Mouse (Mus musculus) MEL (cell line): ENCODE results near the gene Arhgef3. TPM values are rescaled to one million over a fixed set of nuclear protein-coding genes. Genes with fewer than 3 reads are reported as not detected.

Experiments used
- DNase-seq: peaks from one replicate; pipeline ENCODE4 v3.0.0; 2011; ENCODE audit warnings: low read depth, low spot score
- H3K27ac ChIP-seq: 2 replicates; pipeline ENCODE4 v1.5.1; 2012; ENCODE audit warnings: low read depth, mild to moderate bottlenecking, control low read depth, low read length, moderate library complexity; ENCODE audit not compliant: control insufficient read depth
- H3K27me3 ChIP-seq, 2 experiments: fragments of 150-350 bp in 1 of 2; sonication (generic) in 1 of 2; 2 replicates each; pipeline ENCODE4 v1.6.1; 2012; ENCODE audit warnings: low read length in 2 of 2, mild to moderate bottlenecking in 2 of 2, improper control_type of control experiment in 1 of 2, moderate library complexity in 1 of 2; ENCODE audit not compliant: insufficient read depth in 2 of 2, control insufficient read depth in 1 of 2
- H3K36me3 ChIP-seq, 2 experiments: 2 replicates each; pipeline ENCODE4 v1.6.1; 2012 to 2014; ENCODE audit warnings: low read length in 2 of 2, improper control_type of control experiment in 1 of 2, inconsistent platforms in 1 of 2, mild to moderate bottlenecking in 1 of 2; ENCODE audit not compliant: insufficient read depth in 2 of 2, control insufficient read depth in 1 of 2
- H3K4me1 ChIP-seq, 2 experiments: fragments of 150-350 bp in 1 of 2; sonication (generic) in 1 of 2; 2 replicates each; pipeline ENCODE4 v1.6.1; 2012; ENCODE audit warnings: low read length in 2 of 2, improper control_type of control experiment in 1 of 2, mild to moderate bottlenecking in 1 of 2; ENCODE audit not compliant: insufficient read depth in 2 of 2, control insufficient read depth in 1 of 2
- H3K4me3 ChIP-seq, 2 experiments: fragments of 150-350 bp in 1 of 2; sonication (generic) in 1 of 2; 2 replicates each; pipeline ENCODE4 v1.5.1; 2012; ENCODE audit warnings: low read depth in 2 of 2, low read length in 2 of 2, mild to moderate bottlenecking in 2 of 2, moderate library complexity in 2 of 2, control low read depth in 1 of 2, improper control_type of control experiment in 1 of 2; ENCODE audit not compliant: control insufficient read depth in 1 of 2, insufficient read depth in 1 of 2
- H3K79me2 ChIP-seq: 2 replicates; pipeline ENCODE4 v1.6.1; 2012; ENCODE audit warnings: mild to moderate bottlenecking, low read length, moderate library complexity; ENCODE audit not compliant: control insufficient read depth, poor library complexity, insufficient read depth
- H3K9ac ChIP-seq: 2 replicates; pipeline ENCODE4 v1.6.1; 2012; ENCODE audit warnings: low read depth, mild to moderate bottlenecking, control low read depth, low read length, moderate library complexity; ENCODE audit not compliant: control insufficient read depth, poor library complexity, severe bottlenecking
- H3K9me3 ChIP-seq: fragments of 150-350 bp; sonication (generic); replicated peaks from 2 replicates; pipeline ENCODE4 v1.6.1; 2012; ENCODE audit warnings: mild to moderate bottlenecking, low read length, improper control_type of control experiment, moderate library complexity; ENCODE audit not compliant: insufficient read depth
- BHLHE40 ChIP-seq: IDR thresholded peaks from 2 replicates; pipeline ENCODE4 v1.6.1; 2012; ENCODE audit warnings: low read depth, mild to moderate bottlenecking, inconsistent platforms, low read length, improper control_type of control experiment, borderline replicate concordance
- CHD1 ChIP-seq: IDR thresholded peaks from 2 replicates; pipeline ENCODE4 v1.6.1; 2012; ENCODE audit warnings: low read depth, mild to moderate bottlenecking, inconsistent platforms, low read length, improper control_type of control experiment
- CHD2 ChIP-seq: IDR thresholded peaks from 2 replicates; pipeline ENCODE4 v1.6.1; 2011; ENCODE audit warnings: low read length, improper control_type of control experiment
- E2F4 ChIP-seq: IDR thresholded peaks from 2 replicates; pipeline ENCODE4 v1.6.1; 2011; ENCODE audit warnings: low read depth, low read length, improper control_type of control experiment, borderline replicate concordance
- ELF1 ChIP-seq: IDR thresholded peaks from 2 replicates; pipeline ENCODE4 v1.6.1; 2014; ENCODE audit warnings: low read depth, mild to moderate bottlenecking, inconsistent platforms, low read length, improper control_type of control experiment, moderate library complexity
- GATA1 ChIP-seq: IDR thresholded peaks from 2 replicates; pipeline ENCODE4 v1.6.1; 2011; ENCODE audit warnings: low read depth, low read length, improper control_type of control experiment
- HCFC1 ChIP-seq: IDR thresholded peaks from 2 replicates; pipeline ENCODE4 v1.6.1; 2012; ENCODE audit warnings: low read depth, mild to moderate bottlenecking, inconsistent platforms, low read length, improper control_type of control experiment, moderate library complexity
- KAT2A ChIP-seq: conservative IDR thresholded peaks from 2 replicates; pipeline ENCODE4 v1.6.1; 2012; ENCODE audit warnings: low read depth, low read length, improper control_type of control experiment, inconsistent platforms
- MAFK ChIP-seq: IDR thresholded peaks from 2 replicates; pipeline ENCODE4 v1.6.1; 2011; ENCODE audit warnings: low read depth, mild to moderate bottlenecking, low read length, improper control_type of control experiment, borderline replicate concordance
- MAX ChIP-seq: IDR thresholded peaks from 2 replicates; pipeline ENCODE4 v1.6.1; 2011; ENCODE audit warnings: low read length, improper control_type of control experiment
- MAZ ChIP-seq: IDR thresholded peaks from 2 replicates; pipeline ENCODE4 v1.6.1; 2012; ENCODE audit warnings: low read depth, mild to moderate bottlenecking, inconsistent platforms, low read length, improper control_type of control experiment
- MYB ChIP-seq: IDR thresholded peaks from 2 replicates; pipeline ENCODE4 v1.6.1; 2011; ENCODE audit warnings: mild to moderate bottlenecking, low read depth, low read length, improper control_type of control experiment
- MYC ChIP-seq: IDR thresholded peaks from 2 replicates; pipeline ENCODE4 v1.6.1; 2011; ENCODE audit warnings: low read depth, mild to moderate bottlenecking, low read length, improper control_type of control experiment, moderate library complexity
- NRF1 ChIP-seq: IDR thresholded peaks from 2 replicates; pipeline ENCODE4 v1.6.1; 2014; ENCODE audit warnings: low read depth, mild to moderate bottlenecking, inconsistent platforms, low read length, improper control_type of control experiment, moderate library complexity; ENCODE audit not compliant: poor library complexity, insufficient read depth, severe bottlenecking
- POLR2AphosphoS2 ChIP-seq: IDR thresholded peaks from 2 replicates; pipeline ENCODE4 v1.6.1; 2011; ENCODE audit warnings: low read length, improper control_type of control experiment
- POLR2AphosphoS5 ChIP-seq: IDR thresholded peaks from 2 replicates; pipeline ENCODE4 v1.6.1; 2012; ENCODE audit warnings: low read depth, borderline replicate concordance, mild to moderate bottlenecking, inconsistent platforms, low read length, moderate library complexity, mixed read lengths
- RCOR1 ChIP-seq: IDR thresholded peaks from 2 replicates; pipeline ENCODE4 v1.6.1; 2012; ENCODE audit warnings: low read depth, mild to moderate bottlenecking, inconsistent platforms, low read length, improper control_type of control experiment
- SMC3 ChIP-seq: IDR thresholded peaks from 2 replicates; pipeline ENCODE4 v1.6.1; 2011; ENCODE audit warnings: low read depth, low read length, improper control_type of control experiment
- TAL1 ChIP-seq: IDR thresholded peaks from 2 replicates; pipeline ENCODE4 v1.6.1; 2012; ENCODE audit warnings: mild to moderate bottlenecking, inconsistent platforms, low read length, moderate library complexity, mixed read lengths
- TCF12 ChIP-seq: IDR thresholded peaks from 2 replicates; pipeline ENCODE4 v1.6.1; 2014; ENCODE audit warnings: low read depth, mild to moderate bottlenecking, inconsistent platforms, low read length, improper control_type of control experiment, moderate library complexity
- UBTF ChIP-seq: IDR thresholded peaks from 2 replicates; pipeline ENCODE4 v1.6.1; 2012; ENCODE audit warnings: low read depth, mild to moderate bottlenecking, inconsistent platforms, low read length, improper control_type of control experiment, moderate library complexity, borderline replicate concordance; ENCODE audit not compliant: insufficient read depth
- USF1 ChIP-seq: IDR thresholded peaks from 2 replicates; pipeline ENCODE4 v1.6.1; 2014; ENCODE audit warnings: low read depth, mild to moderate bottlenecking, inconsistent platforms, low read length, improper control_type of control experiment, moderate library complexity
- USF2 ChIP-seq, 2 experiments: IDR thresholded peaks; 2 replicates each; pipeline ENCODE4 v1.6.1; 2011 to 2012; ENCODE audit warnings: improper control_type of control experiment in 2 of 2, low read length in 2 of 2, borderline replicate concordance in 1 of 2, inconsistent platforms in 1 of 2, low read depth in 1 of 2, mild to moderate bottlenecking in 1 of 2; ENCODE audit not compliant: insufficient read depth in 1 of 2
- ZC3H11A ChIP-seq: IDR thresholded peaks from 2 replicates; pipeline ENCODE4 v1.6.1; 2012; ENCODE audit warnings: low read depth, mild to moderate bottlenecking, inconsistent platforms, low read length, improper control_type of control experiment
- ZKSCAN1 ChIP-seq: IDR thresholded peaks from 2 replicates; pipeline ENCODE4 v1.6.1; 2012; ENCODE audit warnings: low read depth, mild to moderate bottlenecking, inconsistent platforms, low read length, improper control_type of control experiment, moderate library complexity
- ZMIZ1 ChIP-seq: IDR thresholded peaks from 2 replicates; pipeline ENCODE4 v1.6.1; 2012; ENCODE audit warnings: low read depth, mild to moderate bottlenecking, inconsistent platforms, low read length, improper control_type of control experiment, moderate library complexity
- ZNF384 ChIP-seq: IDR thresholded peaks from 2 replicates; pipeline ENCODE4 v1.6.1; 2012; ENCODE audit warnings: low read depth, mild to moderate bottlenecking, inconsistent platforms, low read length, improper control_type of control experiment
- polyA plus RNA-seq, 2 experiments: library from polyadenylated mRNA; stranded (reverse) in 1 of 2; unstranded in 1 of 2; fragments of >175 nt in 1 of 2; fragments of >200 nt in 1 of 2; gene quantifications; 2 replicates each; pipeline versions ENCODE4 v1.2.1 to v1.2.4; 2012; ENCODE audit warnings: low replicate concordance in 2 of 2, low read depth in 1 of 2; ENCODE audit not compliant: insufficient read length in 2 of 2, insufficient read depth in 1 of 2, missing spikeins in 1 of 2
- total RNA-seq: library from RNA; depleted of rRNA; stranded (reverse); fragments of 300-350 nt; gene quantifications from 2 replicates; pipeline ENCODE4 v1.2.3, GENCODE M21; 2012

Arhgef3 gene
- total and polyA plus RNA-seq, 3 experiments = 2.1 to 2.7 TPM; not detected in 1

- Histone ChIP-seq H3K4me3 (no peak overlapping the region), H3K9me3 (no peaks in the 10 kb centered on the region), H3K36me3 (peaks cover 0 to 34% of the 10 kb centered on the region in 2 experiments; a peak in 2 of 4 replicates), H3K4me1 (peaks cover 11 to 40% of the 10 kb centered on the region in 2 experiments), H3K27me3 (no peaks in the 10 kb centered on the region), H3K27ac (no peak overlapping the region), H3K79me2 (no peaks in the 10 kb centered on the region), H3K9ac (no peak overlapping the region)
- DNase-seq = no peak
- TF ChIP-seq RCOR1 (no peak), HCFC1 (no peak), TAL1 (no peak), MYC (no peak), GATA1 (no peak), POLR2AphosphoS2 (no peak), SMC3 (no peak), POLR2AphosphoS5 (no peak), MAZ (no peak), NRF1 (no peak), UBTF (no peak), BHLHE40 (no peak), TCF12 (no peak)
Measured at GRCm38 (mm10) chr14:27347666-27348065, 233.0 kb downstream of the Arhgef3 start.

GRCm38 (mm10) chr14:27348088-27348487, 233.4 kb downstream of the Arhgef3 start:
- H3K9ac ChIP-seq = no peak overlapping the region
- no peak overlapping the region for H3K27ac ChIP-seq
- no peak for DNase-seq
- no peaks in the 10 kb centered on the region for H3K79me2 ChIP-seq
- H3K27me3 ChIP-seq = no peaks in the 10 kb centered on the region
- H3K9me3 ChIP-seq = no peaks in the 10 kb centered on the region
- no peak overlapping the region for H3K4me3 ChIP-seq
- H3K4me1 ChIP-seq = peaks cover 11 to 40% of the 10 kb centered on the region in 2 experiments
- H3K36me3 ChIP-seq = peaks cover 0 to 34% of the 10 kb centered on the region in 2 experiments; a peak in 2 of 4 replicates
- no peak for TF ChIP-seq MAFK
- TF ChIP-seq USF2 (IDR thresholded peaks at IDR 0.05; ENCODE audit: borderline replicate concordance in 1 of 2, insufficient read depth in 1 of 2, low read depth in 1 of 2, low read length in 2 of 2) = no peak
- TF ChIP-seq CHD1 = no peak
- no peak for TF ChIP-seq ZNF384
- no peak for TF ChIP-seq TCF12
- TF ChIP-seq MAZ = no peak
- TF ChIP-seq NRF1 = no peak
- no peak for TF ChIP-seq MYB
- TF ChIP-seq RCOR1 = no peak
- TF ChIP-seq CHD2 = no peak
- no peak for TF ChIP-seq POLR2AphosphoS2
- no peak for TF ChIP-seq GATA1
- no peak for TF ChIP-seq E2F4
- no peak for TF ChIP-seq ZKSCAN1
- no peak for TF ChIP-seq ZC3H11A
- TF ChIP-seq MAX = no peak
- TF ChIP-seq ZMIZ1 = no peak
- no peak for TF ChIP-seq ELF1
- no peak for TF ChIP-seq KAT2A
- TF ChIP-seq USF1 = no peak
- TF ChIP-seq, all 39 proteins: peak for 0
